Mouse (Mus musculus) embryonic fibroblast, embryonic 13.5 days (primary cell): Measurements from ENCODE around the gene Angptl6.

ENCODE experiments used
- CTCF ChIP-seq: IDR thresholded peaks from 2 replicates; pipeline ENCODE4 v1.5.1; 2011; ENCODE audit warnings: mild to moderate bottlenecking, control low read depth, low read length, moderate library complexity, borderline replicate concordance; ENCODE audit not compliant: insufficient read depth
- POLR2A ChIP-seq: IDR thresholded peaks from 2 replicates; pipeline ENCODE4 v1.6.1; 2011; ENCODE audit warnings: low read depth, mild to moderate bottlenecking, control low read depth, low read length, moderate library complexity

DNA sequence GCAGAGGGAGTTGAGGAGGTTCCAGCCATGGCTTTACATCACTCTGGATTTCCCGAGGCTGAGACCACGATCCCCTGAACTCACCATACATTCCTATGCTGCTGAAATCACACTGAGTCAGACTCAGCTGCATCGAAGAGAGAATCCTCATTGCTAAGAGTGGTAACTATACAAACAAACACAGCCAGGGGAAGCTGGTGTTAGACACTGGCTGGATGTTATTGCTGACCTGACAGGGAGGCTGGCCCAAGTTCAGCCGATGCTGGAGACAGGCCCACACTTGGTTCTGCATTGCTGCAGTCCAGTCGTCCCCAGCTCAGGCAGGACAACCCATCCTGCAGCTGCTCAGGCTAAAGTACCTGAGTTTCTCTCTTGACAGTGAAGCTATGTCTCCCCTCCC, 53.7 kb downstream of the Angptl6 start:
- no peak for TF ChIP-seq POLR2A
- no peak for TF ChIP-seq CTCF
